Mouse (Mus musculus): Measurements from ENCODE around the gene Ube2dnl1. TPM values are rescaled to one million over a fixed set of nuclear protein-coding genes. Genes with fewer than 3 reads are reported as not detected.

Ube2dnl1 gene
- not detected in 2 replicates for polyA plus RNA-seq (2014; fragmentation: Nextera tagmentation; extraction: Ambion mirVana)

DNA sequence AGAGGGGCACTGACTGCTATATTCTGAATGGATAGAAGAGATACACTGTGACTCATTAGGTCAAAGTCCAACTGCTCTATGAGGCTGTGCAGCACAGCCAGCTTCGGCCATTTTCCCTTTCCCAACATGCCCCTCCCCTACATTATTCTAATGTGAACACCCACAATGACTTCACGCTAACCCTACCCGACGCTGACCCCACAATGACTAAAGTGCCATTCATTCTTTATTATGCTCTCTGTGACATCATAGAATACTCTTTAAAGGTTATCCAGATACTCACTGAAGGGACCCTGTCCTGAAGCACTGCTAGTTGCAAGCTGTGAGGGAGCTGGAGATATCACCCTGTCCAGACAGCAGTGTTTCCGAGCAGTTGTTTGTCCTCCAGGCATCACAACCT is at the start of gene Ube2dnl1:
Gene Ube2dnl1, plus strand, starts transcription at position 301 of the 400 bp plus-strand sequence.
- no peak for ATAC-seq (replicated peaks; ENCODE audit: low FRiP score)
- no peak for DNase-seq (ENCODE audit: low spot score)
- H3K4me3 ChIP-seq (ENCODE audit: low read depth, low read length), result no peak within 1 kb of the TSS
- no peaks in the 10 kb centered on the region for H3K4me1 ChIP-seq (replicated peaks; ENCODE audit: control insufficient read depth, insufficient read depth, low read length)
- H3K4me2 ChIP-seq (ENCODE audit: low read depth, low read length, severe bottlenecking), result no peak within 1 kb of the TSS
- no peak within 1 kb of the TSS for H3K27ac ChIP-seq (ENCODE audit: low read depth, low read length)
- H3K27me3 ChIP-seq (ENCODE audit: control insufficient read depth, insufficient read depth, low read length), result no peaks in the 10 kb centered on the region
- 86% methylated on average over 5 of the region's 5 CpGs for WGBS
- H3K36me3 ChIP-seq (ENCODE audit: control insufficient read depth, insufficient read depth, low read length), result no peaks in the 10 kb centered on the region
- H3K9me3 ChIP-seq (ENCODE audit: control insufficient read depth, low read length), result no peaks in the 10 kb centered on the region
- H3K9ac ChIP-seq (ENCODE audit: low read length), result no peak within 1 kb of the TSS

DNA sequence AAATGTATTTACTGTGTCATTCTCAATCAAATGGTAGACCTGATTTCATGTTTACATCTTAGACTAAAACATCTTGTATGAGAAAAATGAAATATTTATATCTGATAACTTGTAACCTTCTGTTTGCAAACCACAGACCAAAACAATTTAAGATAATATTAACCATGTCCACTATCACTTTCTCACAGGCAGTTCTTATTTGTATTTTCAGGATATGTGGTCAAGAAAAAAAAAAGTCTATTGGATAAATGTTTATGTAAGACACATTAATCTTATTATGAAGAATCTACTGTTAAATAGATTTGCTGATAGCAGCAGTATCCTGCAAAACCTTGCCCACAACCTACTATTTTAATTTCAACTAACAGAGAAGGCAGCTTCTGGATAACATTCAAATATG is 9.3 kb upstream of the Ube2dnl1 start:
- ATAC-seq (replicated peaks; ENCODE audit: low FRiP score), result no peak
- H3K4me3 ChIP-seq (ENCODE audit: low read depth, low read length), result no peak overlapping the region
- no peaks in the 10 kb centered on the region for H3K27me3 ChIP-seq (ENCODE audit: control insufficient read depth, insufficient read depth, low read length)
- no peak overlapping the region for H3K4me2 ChIP-seq (ENCODE audit: low read depth, low read length, severe bottlenecking)
- H3K9ac ChIP-seq (ENCODE audit: low read length), result no peak overlapping the region
- no peak overlapping the region for H3K27ac ChIP-seq (ENCODE audit: low read depth, low read length)
- H3K4me1 ChIP-seq (replicated peaks; ENCODE audit: control insufficient read depth, insufficient read depth, low read length), result no peaks in the 10 kb centered on the region
- no peaks in the 10 kb centered on the region for H3K9me3 ChIP-seq (ENCODE audit: control insufficient read depth, low read length)
- no peak for DNase-seq (ENCODE audit: low spot score)
- no peaks in the 10 kb centered on the region for H3K36me3 ChIP-seq (ENCODE audit: control insufficient read depth, insufficient read depth, low read length)

DNA sequence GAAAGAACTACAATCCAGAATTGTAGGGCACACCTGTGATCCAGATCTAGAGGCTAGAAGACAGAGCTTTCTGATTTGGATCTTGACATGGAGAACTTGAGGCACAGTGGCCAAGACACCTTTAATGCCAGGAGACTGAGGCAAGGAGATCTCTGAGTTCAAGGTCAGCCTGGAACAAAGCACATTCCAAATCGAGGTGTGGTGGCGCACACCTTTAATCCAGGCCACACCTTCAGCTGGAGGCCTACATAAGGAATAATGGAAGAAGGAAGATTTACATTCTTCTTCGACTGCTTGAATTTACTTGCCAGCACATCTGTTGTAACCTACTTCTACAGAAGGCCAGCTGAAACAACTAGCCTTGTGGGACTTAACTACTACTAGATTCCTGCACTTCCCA is 7.3 kb upstream of the Ube2dnl1 start:
- H3K4me1 ChIP-seq (replicated peaks; ENCODE audit: control insufficient read depth, insufficient read depth, low read length), result no peaks in the 10 kb centered on the region

DNA sequence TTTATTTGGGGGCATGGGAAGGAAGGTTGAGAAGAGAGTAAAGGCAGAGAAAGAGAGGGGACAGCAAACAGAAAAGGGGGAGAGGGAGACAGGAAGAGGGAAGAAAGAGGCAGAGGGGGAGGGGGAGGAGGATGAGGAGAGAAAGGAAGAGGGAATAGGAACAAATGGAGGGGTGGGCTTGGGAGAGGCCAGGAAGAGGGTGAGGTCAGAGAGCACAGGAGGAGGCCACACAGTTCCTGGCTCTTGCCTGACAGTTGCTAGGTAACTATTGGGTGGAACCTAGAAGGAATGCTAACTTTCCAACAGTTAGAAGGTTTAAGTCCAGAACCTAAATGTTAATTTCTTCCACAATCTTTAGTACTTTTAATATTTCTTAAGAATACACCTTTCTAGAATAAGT is 1.4 kb upstream of the Ube2dnl1 start:
- Histone ChIP-seq H3K36me3 (ENCODE audit: control insufficient read depth, insufficient read depth, low read length) (no peaks in the 10 kb centered on the region), H3K4me3 (ENCODE audit: low read depth, low read length) (no peak overlapping the region), H3K27ac (ENCODE audit: low read depth, low read length) (no peak overlapping the region), H3K9me3 (ENCODE audit: control insufficient read depth, low read length) (no peaks in the 10 kb centered on the region), H3K27me3 (ENCODE audit: control insufficient read depth, insufficient read depth, low read length) (no peaks in the 10 kb centered on the region), H3K9ac (ENCODE audit: low read length) (no peak overlapping the region), H3K4me2 (ENCODE audit: low read depth, low read length, severe bottlenecking) (no peak overlapping the region), H3K4me1 (replicated peaks; ENCODE audit: control insufficient read depth, insufficient read depth, low read length) (no peaks in the 10 kb centered on the region)
- ATAC-seq (replicated peaks; ENCODE audit: low FRiP score) (no peak), DNase-seq (ENCODE audit: low spot score) (no peak)

More for the DNA sequence above, 7.3 kb upstream of the Ube2dnl1 start:
- no peak overlapping the region for H3K9ac ChIP-seq (ENCODE audit: low read length)
- H3K27ac ChIP-seq (ENCODE audit: low read depth, low read length), result no peak overlapping the region
- 90% methylated on average over 3 of the region's 3 CpGs for WGBS
- no peaks in the 10 kb centered on the region for H3K27me3 ChIP-seq (ENCODE audit: control insufficient read depth, insufficient read depth, low read length)
- no peak overlapping the region for H3K4me2 ChIP-seq (ENCODE audit: low read depth, low read length, severe bottlenecking)
- no peaks in the 10 kb centered on the region for H3K36me3 ChIP-seq (ENCODE audit: control insufficient read depth, insufficient read depth, low read length)
- H3K9me3 ChIP-seq (ENCODE audit: control insufficient read depth, low read length), result no peaks in the 10 kb centered on the region
- DNase-seq (ENCODE audit: low spot score) (no peak), ATAC-seq (replicated peaks; ENCODE audit: low FRiP score) (no peak)
- no peak overlapping the region for H3K4me3 ChIP-seq (ENCODE audit: low read depth, low read length)

DNA sequence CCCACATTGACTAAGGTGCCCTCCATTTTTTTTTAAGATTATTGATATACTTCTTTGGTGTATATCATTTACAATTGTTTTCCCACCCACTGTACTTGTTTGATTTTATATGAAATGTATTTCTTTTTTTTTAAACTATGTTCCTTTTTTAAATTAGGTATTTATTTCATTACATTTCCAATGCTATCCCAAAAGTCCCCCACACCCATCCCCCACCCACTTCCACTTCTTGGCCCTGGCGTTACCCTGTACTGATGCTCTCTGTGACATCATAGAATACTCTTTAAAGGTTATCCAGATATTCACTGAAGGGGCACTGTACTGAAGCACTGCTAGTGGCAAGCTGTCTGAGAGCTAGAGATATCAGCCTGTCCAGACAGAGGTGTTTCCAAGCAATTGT is 2.5 kb downstream of the Ube2dnl1 start, which contains the start of gene Ube2dnl2:
Gene Ube2dnl2, plus strand, starts transcription at position 301 of the 400 bp plus-strand sequence.
- H3K9me3 ChIP-seq (ENCODE audit: control insufficient read depth, low read length), result no peaks in the 10 kb centered on the region
- no peak within 1 kb of the TSS for H3K27ac ChIP-seq (ENCODE audit: low read depth, low read length)
- H3K4me1 ChIP-seq (replicated peaks; ENCODE audit: control insufficient read depth, insufficient read depth, low read length), result no peaks in the 10 kb centered on the region
- ATAC-seq (replicated peaks; ENCODE audit: low FRiP score) (no peak), DNase-seq (ENCODE audit: low spot score) (no peak)
- H3K4me3 ChIP-seq (ENCODE audit: low read depth, low read length), result no peak within 1 kb of the TSS
- H3K4me2 ChIP-seq (ENCODE audit: low read depth, low read length, severe bottlenecking), result no peak within 1 kb of the TSS
- WGBS, result 71% methylated on average over 1 of the region's 1 CpGs
- no peaks in the 10 kb centered on the region for H3K27me3 ChIP-seq (ENCODE audit: control insufficient read depth, insufficient read depth, low read length)
- H3K9ac ChIP-seq (ENCODE audit: low read length), result no peak within 1 kb of the TSS
- H3K36me3 ChIP-seq (ENCODE audit: control insufficient read depth, insufficient read depth, low read length), result no peaks in the 10 kb centered on the region

DNA sequence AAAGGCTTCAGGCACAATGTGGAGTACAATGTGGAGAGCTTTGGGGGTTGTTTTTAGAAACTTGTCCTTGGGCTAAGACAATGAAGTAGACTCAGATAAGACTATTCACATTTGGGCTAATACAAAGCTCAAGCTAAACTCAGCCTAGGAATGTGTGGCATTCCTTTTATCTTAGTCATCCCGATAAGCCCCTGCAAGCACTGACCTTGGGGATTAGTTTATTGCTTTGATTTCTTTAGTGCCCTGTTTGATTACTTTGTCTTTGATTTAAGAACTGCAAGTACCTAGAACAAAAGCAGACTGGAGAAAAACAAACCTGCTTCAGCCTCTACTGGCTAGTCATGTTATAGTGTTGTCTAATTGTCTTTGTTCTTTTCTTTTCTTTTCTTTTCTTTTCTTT is 50.3 kb downstream of the Ube2dnl1 start:
- H3K27me3 ChIP-seq (ENCODE audit: control insufficient read depth, insufficient read depth, low read length), result no peaks in the 10 kb centered on the region
- H3K4me3 ChIP-seq (ENCODE audit: low read depth, low read length), result no peak overlapping the region
- no peak overlapping the region for H3K4me2 ChIP-seq (ENCODE audit: low read depth, low read length, severe bottlenecking)
- no peak overlapping the region for H3K27ac ChIP-seq (ENCODE audit: low read depth, low read length)
- no peak for ATAC-seq (replicated peaks; ENCODE audit: low FRiP score)
- H3K36me3 ChIP-seq (ENCODE audit: control insufficient read depth, insufficient read depth, low read length), result no peaks in the 10 kb centered on the region
- 32% methylated on average over 1 of the region's 1 CpGs for WGBS
- H3K4me1 ChIP-seq (replicated peaks; ENCODE audit: control insufficient read depth, insufficient read depth, low read length), result no peaks in the 10 kb centered on the region
- H3K9ac ChIP-seq (ENCODE audit: low read length), result no peak overlapping the region
- no peaks in the 10 kb centered on the region for H3K9me3 ChIP-seq (ENCODE audit: control insufficient read depth, low read length)
- DNase-seq (ENCODE audit: low spot score), result no peak

Other genes starting within 250 kb of the Ube2dnl1 start
- not detected in 2 replicates for gene Ube2dnl2, start 2.6 kb downstream of the Ube2dnl1 start, polyA plus RNA-seq (2014; fragmentation: Nextera tagmentation; extraction: Ambion mirVana)

Measured in forebrain, embryonic 11.5 days (tissue).